Mouse (Mus musculus) gastrocnemius, adult 8-10 months (tissue): ENCODE data around the gene Eps8l1. TPM values are rescaled to one million over a fixed set of nuclear protein-coding genes. Genes with fewer than 3 reads are reported as not detected.
A peak's percentile ranks its signal among the peaks of the same experiment; 100 is the strongest.
"Not testable (repeated sequence)": the region's sequence is repeated elsewhere in the genome, so short reads cannot be mapped to it uniquely, and the experiment has no call there.

Source experiments
- DNase-seq, 2 experiments: peaks; one replicate each; pipeline ENCODE4 v3.0.0; 2022; ENCODE audit warnings: low spot score in 2 of 2
- total RNA-seq, 4 experiments: library from RNA; stranded (reverse); gene quantifications; 2 replicates each; pipeline ENCODE4 v1.2.4; 2022

Gene Eps8l1
- total RNA-seq, 4 experiments from 2014 or later: 0.67 to 3.4 (median 2.3) TPM

DNA sequence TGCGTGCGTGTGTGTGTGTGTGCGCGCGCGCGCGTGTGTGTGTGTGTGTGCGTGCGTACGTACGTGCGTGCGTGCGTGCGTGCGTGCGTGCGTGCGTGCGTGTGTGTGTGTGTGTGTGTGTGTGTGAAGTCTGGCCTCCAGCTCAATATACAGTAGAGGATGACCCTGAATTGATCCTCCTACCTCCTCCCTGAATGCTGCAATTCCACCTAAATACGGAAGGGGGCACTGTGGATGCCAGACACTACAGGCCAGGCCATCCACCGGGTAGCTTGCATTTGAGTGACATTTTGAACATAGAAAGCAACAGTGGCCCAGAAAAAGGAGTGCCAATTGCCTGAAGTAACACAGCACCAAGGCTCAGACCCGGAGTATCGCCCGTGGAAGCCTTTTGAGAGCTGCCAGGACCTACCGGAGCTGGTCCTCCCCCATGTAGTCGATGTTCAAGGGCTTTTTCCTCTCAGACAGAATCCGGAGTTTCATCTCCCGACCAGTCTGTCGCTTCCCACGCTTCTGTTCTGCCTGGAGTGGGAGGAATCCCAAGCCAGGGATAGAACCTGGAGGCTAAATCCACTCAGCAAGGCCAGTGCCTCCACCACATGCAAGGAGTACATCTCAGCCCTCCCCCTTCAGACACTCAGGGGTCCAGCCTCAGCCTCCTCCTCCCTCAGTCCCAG is 47.7 kb downstream of the Eps8l1 start:
- no peak for DNase-seq

DNA sequence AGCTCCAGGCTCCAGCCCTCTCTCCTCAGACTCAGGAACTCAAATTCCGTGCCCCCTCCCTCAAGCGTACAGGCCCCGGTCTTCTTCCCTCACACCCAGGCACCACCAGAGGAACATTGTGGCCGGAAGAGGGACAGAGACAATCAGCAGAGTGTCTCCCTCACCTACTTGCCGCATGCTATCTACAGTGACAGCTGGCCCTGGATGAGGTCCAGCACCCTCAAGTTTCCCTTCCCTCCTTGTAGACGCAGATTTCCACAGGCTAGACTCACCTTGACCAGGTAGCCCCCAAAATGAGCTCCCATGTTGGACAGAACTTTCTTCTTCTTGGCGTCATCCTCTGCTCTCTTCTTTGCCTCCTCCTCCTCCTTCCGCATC is 48.3 kb downstream of the Eps8l1 start:
- DNase-seq: no peak

DNA sequence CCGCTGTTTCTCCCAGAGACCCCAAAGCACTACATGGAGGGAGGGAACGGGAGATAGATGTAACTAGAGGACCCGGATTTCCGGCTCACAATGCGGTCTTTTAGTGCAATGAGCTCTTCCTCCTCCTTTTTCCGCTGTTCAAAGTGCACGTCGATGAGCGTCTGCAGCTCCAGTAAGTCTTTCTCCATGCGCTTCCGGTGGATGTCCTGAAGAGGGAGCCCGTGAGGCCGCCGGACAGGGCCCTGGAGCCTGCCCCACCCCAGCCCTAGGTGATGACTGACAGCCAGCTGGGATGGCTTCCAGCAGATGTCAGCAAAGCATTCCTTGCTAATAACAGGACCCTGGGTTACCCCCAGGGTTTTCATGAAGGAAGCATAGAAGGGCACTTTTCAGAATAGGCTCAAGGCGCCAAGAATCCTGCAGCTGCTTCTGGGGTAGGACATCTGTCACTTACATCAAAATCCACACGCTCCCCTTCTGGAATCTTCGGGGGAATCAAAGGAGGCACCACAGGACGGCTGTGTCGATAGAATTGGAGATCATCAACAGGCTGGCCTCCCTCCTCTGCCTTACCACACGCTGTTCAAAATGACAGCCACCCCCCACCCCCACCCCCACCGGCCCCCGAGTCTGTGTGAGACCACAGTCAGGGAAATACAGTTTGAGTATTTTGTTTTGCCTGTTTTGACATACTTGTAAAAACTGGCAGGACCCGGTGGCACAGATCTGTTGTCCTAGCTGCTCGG is 49.6 kb downstream of the Eps8l1 start:
- peak; percentile 33 to 36 for DNase-seq

DNA sequence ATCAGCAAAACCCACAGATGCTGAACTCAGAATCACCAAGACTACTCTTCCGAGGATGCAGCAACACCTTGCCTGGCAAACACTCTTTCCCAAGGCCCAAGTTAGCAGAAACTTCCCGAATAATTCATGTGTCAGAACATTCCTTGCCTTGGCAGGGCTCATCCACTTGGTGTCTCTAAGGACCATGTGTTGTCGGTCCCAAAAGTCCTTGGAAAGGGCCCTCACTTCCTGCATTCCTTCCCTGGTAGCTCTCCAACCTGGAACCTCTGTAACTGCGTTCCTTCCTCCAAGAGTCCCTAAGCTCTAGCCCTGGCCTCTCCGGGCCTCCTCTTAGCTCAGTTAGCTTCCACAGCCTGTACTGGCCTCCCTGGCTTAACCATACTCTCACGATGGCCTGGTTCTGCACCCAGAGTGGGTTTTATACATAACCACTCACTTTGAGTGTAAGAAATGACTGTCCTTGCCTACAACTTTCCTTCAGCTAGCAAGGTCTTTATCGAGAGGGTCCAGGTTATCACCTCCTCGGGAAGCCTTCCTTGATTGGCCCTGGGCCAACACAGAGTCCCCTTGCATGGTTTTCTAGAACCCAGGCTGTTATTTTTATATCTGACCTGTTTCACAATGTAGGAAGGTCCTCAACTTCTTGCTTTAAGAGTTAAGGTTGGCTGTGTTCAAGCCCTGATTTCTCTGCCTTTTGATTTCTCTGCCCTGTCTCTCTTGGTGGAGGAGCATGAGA is 51.2 kb downstream of the Eps8l1 start:
- no peak for DNase-seq

DNA sequence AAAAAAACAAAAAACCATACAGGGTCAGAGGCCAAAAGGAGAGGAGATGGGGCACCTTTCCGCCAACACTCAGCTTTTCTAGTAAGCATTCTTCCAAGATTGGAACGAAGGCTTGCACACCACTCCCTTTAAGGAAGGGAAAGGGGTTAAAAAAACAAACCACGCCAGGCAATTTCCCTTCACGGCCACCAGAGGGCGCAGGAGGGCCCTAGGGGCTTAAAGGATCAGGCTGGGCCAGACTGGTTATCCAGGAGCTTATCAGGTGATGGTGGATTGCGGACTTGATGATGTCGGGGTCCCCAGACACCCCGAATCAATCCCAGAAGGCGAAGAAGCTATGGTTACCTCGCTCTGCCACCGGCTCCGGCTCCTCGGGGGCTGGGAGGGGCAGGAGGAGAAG is 52.8 kb downstream of the Eps8l1 start:
- no peak for DNase-seq

DNA sequence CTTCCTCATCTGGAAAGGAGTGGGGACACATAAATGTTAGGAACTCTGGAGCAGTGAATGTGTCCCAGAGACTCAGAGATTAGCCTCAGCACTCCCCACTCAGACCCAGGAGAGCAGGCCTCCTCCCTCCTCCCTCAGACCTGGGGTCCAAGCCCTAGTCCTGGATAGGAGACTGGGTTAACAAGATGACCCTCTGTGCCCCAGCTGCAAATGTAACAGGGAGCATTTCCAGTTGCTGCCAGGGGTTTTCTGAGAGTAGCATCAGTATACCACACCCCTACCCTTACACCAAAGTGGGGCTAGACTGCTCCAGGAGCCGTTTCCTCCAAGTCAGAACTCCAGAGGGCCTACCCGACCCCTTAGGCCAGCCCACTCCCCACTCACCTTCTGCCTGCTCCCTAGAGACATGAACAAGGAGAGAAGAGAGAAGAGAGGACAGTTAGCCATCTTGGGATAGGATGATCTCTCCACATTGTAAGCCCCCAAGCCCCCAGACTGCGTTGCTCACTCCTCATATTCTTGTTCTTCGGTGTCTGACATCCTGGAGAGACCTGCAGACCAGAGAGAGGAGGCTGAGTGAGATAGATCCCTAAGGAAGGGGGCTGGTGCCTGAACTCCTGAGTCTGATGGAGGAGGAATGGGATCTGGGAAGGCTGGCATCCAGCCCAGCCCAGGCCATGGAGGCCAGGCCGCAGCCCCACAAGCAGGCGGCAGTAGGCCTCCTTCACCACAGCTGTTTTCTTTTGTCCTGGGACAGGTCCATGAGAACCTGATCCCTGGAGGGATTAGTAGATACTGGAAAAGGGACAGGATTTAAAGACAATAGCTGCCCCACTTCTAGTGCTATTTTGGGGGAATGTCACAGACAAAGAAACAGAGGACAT is 53.6 kb downstream of the Eps8l1 start:
- DNase-seq: no peak

DNA sequence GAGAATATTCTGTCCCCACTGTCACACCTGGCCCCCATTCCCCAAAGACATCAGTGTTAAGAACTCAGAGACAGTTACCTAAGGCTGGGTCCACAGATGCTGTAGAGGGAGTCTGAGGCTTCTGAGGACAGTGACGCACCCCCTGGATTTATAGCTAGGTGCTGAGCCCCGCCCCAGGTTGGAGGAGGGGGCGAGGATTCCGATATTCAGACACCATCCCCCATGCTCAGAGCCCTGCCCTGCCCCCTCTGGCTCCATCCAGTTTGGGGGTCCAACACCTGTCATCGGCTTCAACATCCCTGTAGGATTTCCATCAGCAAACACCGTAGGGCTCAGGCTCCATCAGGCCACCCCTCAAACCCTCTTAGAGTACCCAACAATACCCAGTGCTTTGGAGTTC is 55.4 kb downstream of the Eps8l1 start:
- no peak for DNase-seq

DNA sequence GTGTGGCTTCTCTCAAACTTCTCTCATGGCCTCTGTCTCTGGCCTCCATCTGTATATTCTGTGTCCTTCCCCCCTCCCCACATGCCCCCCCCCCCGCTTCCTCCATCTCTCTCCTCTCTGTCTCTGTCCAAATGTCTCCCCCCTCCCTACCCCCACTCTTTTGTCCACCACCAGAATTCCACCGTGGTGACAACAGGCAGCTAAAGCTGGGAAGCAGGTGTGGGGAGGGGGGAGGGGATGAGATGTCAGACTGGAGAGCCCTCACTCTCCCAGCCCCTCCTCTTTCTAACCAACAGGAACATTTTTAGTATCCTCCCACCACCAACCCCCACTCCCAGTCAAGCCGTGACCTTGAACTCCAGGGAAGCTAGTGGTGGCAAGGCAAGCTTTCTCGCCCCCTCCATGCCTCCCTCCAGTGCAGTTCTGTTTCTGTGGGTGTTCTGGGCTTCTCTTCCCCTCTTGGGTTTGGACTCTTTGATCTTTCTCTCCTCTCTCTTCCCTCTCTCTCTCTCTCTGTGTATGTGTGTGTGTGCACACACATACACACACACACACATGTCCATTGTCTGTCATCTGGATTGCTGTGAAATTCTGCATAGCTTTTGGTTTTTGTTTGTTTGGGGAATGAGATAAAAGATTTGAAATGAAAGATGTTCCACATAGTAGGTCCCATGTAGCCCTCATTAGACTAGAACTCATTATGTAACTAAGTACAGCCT is 56.0 kb downstream of the Eps8l1 start, which contains the start of gene Tnnt1:
TSS of gene Tnnt1 (minus strand) at position 51 of the 719 bp plus-strand sequence.
- no peak for DNase-seq

DNA sequence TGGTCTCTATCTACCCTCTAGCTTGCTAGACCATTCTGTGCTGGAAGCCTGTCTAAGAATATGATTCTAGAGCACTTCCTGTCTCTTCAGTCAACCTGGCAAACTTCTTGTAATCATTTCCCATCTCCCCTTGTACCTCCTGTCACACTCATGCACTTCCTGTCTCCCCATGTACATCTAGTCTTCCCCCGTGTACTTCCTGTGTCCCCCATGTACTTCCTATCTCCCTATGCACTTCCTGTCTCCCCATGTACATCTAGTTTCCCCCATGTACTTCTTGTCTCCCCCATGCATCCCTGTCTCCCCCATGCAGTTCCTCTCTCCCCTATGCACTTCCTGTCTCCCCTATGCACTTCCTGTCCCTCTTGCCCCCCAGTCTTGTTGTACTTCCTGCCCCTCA is 58.0 kb downstream of the Eps8l1 start:
- no peak for DNase-seq

DNA sequence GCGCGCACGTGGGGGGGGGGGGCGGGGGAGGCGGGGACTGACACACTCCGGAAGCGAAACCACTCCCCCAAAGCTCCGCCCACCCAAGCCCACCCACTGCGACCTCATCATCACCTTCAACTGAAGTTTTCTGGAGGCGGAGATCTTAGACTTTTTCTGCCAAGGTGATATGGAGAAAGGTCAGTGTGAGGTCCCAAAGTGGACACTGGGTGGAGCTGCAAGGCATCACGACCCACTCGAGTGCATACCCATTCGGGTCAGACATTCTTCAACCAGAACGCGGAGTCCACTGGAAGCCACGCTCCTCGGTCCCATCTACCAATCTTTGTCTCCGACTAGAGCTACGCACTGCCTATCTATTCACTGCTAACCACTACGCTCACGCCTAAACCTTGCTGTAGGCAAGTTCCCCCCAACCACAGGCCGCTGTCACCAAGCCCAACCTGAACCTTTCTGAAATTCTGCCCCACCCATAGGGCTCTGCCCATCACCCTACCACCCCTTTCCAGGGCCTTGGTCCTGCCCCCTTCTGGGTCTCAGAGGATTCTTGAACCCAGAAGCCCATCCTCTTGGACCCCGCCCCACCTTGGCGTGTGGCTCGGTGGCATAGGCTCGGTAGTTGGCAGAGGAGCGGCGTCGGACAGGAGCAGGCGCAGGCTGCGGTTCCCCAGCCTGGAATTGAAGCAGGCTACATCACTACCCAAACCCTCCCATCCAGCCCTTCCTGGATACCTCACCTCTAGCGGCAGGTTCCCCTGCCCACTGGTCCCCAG is 60.9 kb downstream of the Eps8l1 start:
- DNase-seq: no peak

DNA sequence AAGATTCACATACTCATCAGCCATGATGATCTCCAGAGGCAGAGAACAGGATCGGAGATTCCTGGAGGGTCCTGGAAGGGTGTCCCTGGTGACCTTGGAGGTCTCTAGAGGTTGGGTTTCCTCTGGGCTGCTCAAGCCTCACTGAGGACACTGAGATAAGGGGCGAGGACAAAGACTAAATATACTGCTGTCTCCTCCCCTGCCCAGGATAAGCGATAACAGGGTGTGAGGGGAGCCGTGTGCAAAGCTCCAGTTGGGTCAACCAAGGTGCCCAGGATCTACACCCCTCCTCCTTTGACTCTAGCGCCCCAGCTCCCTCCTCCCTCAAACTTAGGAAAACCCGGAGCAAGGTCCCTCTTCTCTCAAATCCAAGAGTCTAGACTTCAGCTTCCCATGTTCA is 61.8 kb downstream of the Eps8l1 start:
- DNase-seq: no peak

DNA sequence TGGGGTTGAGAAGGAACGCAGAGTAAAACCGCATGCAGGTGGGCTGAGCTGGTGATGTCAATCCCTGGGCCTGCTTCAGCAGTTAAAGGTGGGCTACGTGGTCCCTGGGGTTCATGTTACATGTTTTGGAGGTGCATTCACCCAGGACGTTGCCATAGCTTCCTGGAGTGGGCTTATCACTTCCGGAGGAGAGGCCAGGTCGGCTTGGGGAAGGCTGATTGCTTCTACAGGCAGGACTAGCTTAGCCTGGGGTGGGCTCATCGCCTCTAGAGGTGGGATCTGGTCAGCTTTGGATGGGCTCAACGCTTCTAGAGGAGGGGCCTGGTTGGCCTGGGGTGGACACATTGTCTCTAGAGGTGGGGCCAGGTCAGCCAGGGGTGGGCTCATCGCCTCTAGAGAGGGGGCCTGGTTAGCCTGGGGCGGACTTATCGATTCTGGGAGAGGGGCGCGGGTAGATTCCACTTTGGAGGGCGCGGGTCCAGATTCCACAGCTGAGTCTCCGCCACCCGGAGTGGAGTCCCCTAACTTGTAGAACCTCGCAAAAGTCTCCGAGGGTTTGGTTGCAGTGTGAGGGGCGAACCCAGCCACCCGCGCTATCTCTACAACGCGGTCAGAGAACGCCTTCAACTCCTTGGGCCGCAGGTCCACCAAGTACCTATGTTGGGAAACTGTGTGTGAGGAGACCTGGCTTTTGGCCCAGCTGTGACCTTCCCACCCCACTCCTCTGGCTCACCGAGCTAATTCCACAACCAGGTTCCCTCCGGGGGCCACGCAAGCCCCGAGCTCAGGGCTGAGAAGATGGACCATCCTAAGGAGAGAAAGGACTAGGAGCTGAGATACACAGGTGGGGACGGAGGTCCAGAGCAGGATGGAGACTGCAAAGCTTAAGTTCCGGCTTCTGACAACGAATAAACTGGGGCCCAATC is 63.0 kb downstream of the Eps8l1 start:
- no peak for DNase-seq

DNA sequence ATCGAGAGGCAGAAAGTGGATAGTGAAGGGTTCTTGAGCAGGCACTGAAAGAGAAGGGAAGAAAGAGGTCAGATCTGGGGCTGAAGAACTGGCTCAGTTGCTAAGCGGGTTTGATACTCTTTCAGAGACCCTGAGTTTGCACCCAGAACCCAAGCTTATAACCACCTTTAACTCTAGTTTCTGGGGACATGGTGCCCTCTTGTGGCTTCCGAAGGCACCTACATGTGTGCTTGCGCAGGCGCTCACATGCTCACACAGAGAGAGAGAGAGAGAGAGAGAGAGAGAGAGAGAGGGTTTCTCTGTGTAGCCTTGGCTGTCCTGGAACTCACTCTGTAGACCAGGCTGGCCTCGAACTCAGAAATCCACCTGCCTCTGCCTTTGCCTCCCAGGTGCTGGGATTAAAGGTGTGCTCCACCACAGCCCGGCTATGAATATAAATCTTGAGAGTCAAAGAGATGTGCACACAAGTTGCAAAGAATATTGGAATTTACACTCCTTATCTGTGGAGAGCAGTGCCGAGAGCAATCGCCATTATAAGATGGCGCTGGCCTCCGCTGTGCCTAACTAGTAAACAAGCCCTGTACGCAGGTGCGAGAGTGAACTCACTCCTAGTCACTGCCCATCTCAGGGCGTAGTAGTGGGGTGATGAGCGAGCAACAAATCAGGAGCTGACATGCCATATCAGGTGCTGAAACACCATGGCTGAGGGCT is 63.9 kb downstream of the Eps8l1 start, which contains the start of gene Tnni3:
TSS of gene Tnni3 (minus strand) at position 18 of the 711 bp plus-strand sequence.
- DNase-seq: not testable (repeated sequence)

DNA sequence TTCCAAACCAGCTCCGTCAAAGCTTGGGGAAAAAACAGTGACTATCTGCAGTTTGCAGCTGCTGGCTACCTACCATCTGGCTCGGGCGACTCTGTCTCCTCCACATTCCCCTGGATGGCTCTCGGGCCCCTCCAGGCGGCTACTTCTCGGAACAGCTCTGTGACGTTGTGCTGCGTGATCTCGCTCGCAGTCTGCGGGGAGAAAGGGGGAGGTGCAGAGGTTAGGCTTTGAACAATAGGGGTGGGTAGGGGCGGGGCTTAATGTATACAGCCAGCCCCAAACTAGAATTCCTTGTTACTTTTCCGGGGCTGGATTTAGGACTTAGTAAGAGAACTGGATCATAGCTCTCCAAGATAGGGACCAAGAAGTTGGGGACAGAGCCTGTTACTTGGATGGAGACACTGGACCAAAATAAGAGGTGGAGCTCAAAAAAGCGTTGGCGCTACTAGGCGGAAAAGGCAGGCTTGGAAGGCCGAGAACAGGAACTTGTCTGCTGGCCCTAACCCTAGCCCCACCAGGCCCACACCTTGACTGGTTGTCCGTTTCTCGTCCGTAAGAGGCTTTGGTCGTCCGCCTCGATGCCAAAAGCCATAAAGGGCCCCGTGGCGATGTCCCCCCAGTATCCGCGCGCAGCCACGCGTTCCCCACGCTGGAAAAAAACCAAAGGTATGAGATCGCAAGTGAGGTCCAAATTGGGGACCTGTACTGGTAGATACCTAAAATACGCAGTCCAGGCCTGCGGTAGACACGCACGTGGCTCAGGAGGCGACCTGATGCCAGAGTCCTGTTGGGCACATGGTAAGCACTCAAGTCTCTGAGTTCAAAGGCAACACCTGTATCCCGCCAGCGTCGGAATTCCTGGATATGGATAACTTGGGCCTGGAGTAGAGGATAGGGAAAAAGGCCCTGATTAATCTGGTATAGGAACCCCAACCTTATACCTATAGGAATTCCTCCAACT is 66.1 kb downstream of the Eps8l1 start:
- DNase-seq: peak; percentile 37 to 56

DNA sequence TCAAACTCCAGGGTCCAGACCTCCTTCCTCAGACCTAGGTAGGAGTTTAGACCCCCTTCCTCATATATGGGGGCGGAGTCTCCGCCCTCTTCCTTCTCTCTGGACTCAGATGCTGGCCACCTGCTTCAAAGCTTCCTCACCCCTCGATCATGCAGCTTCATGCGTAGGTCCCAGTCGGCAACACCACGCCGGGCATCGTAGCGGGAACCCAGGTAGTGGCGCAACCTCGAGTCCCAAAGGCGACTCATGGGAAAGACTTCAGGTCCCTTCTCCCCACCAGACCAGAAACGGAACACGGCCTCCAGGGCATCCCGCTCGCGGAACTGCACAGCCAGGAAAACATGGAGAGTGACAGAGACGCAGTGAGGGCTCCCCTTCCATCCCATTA is 66.8 kb downstream of the Eps8l1 start:
- DNase-seq: no peak
